Mouse (Mus musculus) lung, postnatal 14 days (tissue): ENCODE measurements around the gene Ngfr.

Source experiments
- DNase-seq: peaks from one replicate; pipeline ENCODE4 v3.0.0; 2021

The Ngfr gene

GRCm38 (mm10) chr11:95594686-95595212, 7.2 kb upstream of the Ngfr start:
- no peak for DNase-seq

GRCm38 (mm10) chr11:95593501-95593900, 6.0 kb upstream of the Ngfr start:
- no peak for DNase-seq

GRCm38 (mm10) chr11:95592691-95593090, 5.2 kb upstream of the Ngfr start:
- DNase-seq: no peak

GRCm38 (mm10) chr11:95589195-95589594, 1.7 kb upstream of the Ngfr start:
- no peak for DNase-seq

GRCm38 (mm10) chr11:95586751-95587422, 648 bp downstream of the Ngfr start:
- no peak for DNase-seq

- peak; percentile 81 for DNase-seq
Observed at GRCm38 (mm10) chr11:95586184-95586583, 1.4 kb downstream of the Ngfr start.

- DNase-seq: no peak
Observed at GRCm38 (mm10) chr11:95585684-95586083, 1.9 kb downstream of the Ngfr start.

GRCm38 (mm10) chr11:95585281-95585680, 2.3 kb downstream of the Ngfr start:
- DNase-seq: peak; percentile 32

GRCm38 (mm10) chr11:95584651-95585050, 2.9 kb downstream of the Ngfr start:
- no peak for DNase-seq

GRCm38 (mm10) chr11:95583396-95583795, 4.1 kb downstream of the Ngfr start:
- DNase-seq: no peak

- DNase-seq: no peak
Observed at GRCm38 (mm10) chr11:95582193-95582592, 5.3 kb downstream of the Ngfr start.

GRCm38 (mm10) chr11:95579455-95579854, 8.1 kb downstream of the Ngfr start:
- no peak for DNase-seq

- peak; percentile 42 for DNase-seq
Observed at GRCm38 (mm10) chr11:95577776-95578446, 9.6 kb downstream of the Ngfr start.

GRCm38 (mm10) chr11:95576299-95576698, 11.2 kb downstream of the Ngfr start:
- DNase-seq: no peak

GRCm38 (mm10) chr11:95575791-95576190, 11.7 kb downstream of the Ngfr start:
- no peak for DNase-seq

GRCm38 (mm10) chr11:95574786-95575334, 12.7 kb downstream of the Ngfr start:
- DNase-seq: no peak

- no peak for DNase-seq
Observed at GRCm38 (mm10) chr11:95572227-95572626, 15.3 kb downstream of the Ngfr start.

GRCm38 (mm10) chr11:95571755-95572154, 15.8 kb downstream of the Ngfr start:
- DNase-seq: peak; percentile 30

GRCm38 (mm10) chr11:95570827-95571619, 16.5 kb downstream of the Ngfr start:
- DNase-seq: no peak

- DNase-seq: no peak
Observed at GRCm38 (mm10) chr11:95569908-95570307, 17.6 kb downstream of the Ngfr start.

GRCm38 (mm10) chr11:95567936-95568715, 19.4 kb downstream of the Ngfr start:
- DNase-seq: no peak

GRCm38 (mm10) chr11:95567366-95567765, 20.2 kb downstream of the Ngfr start:
- DNase-seq: no peak
